Mouse (Mus musculus) frontal cortex, postnatal 10 days (tissue): ENCODE results near the gene Gm42517.
A peak's percentile ranks its signal among the peaks of the same experiment; 100 is the strongest.

Source experiments
- DNase-seq, 2 experiments: peaks; one replicate each; pipeline ENCODE4 v3.0.0; 2022; ENCODE audit warnings: low spot score in 2 of 2, mixed read lengths in 1 of 2

Gm42517 gene

GRCm38 (mm10) chr5:108367871-108368332 lies at the start of gene Gm42517:
TSS of gene Gm42517 (minus strand) at chr5:108367922.
- peak; percentile 35 to 46 for DNase-seq

GRCm38 (mm10) chr5:108414711-108415110 lies 47.0 kb upstream of the Gm42517 start:
- DNase-seq, result no peak

- no peak for DNase-seq
Observed at GRCm38 (mm10) chr5:108406977-108407376, 39.3 kb upstream of the Gm42517 start.

GRCm38 (mm10) chr5:108405460-108405859 lies 37.7 kb upstream of the Gm42517 start:
- no peak for DNase-seq

- no peak for DNase-seq
Observed at GRCm38 (mm10) chr5:108403453-108403852, 35.7 kb upstream of the Gm42517 start.

- no peak for DNase-seq
Observed at GRCm38 (mm10) chr5:108389744-108390143, 22.0 kb upstream of the Gm42517 start.

- no peak for DNase-seq
Observed at GRCm38 (mm10) chr5:108388201-108388600, 20.5 kb upstream of the Gm42517 start, which contains the start of gene Pde6b. TSS of gene Pde6b (plus strand) at chr5:108388391.

GRCm38 (mm10) chr5:108386449-108386848 lies 18.7 kb upstream of the Gm42517 start:
- DNase-seq, result no peak

- DNase-seq, result no peak
Observed at GRCm38 (mm10) chr5:108385632-108386031, 17.9 kb upstream of the Gm42517 start.

GRCm38 (mm10) chr5:108378346-108378745 lies 10.6 kb upstream of the Gm42517 start:
- DNase-seq, result no peak

GRCm38 (mm10) chr5:108376059-108376458 lies 8.3 kb upstream of the Gm42517 start:
- DNase-seq, result no peak

- DNase-seq, result no peak
Observed at GRCm38 (mm10) chr5:108374079-108374478, 6.4 kb upstream of the Gm42517 start.

GRCm38 (mm10) chr5:108369964-108370363 lies 2.2 kb upstream of the Gm42517 start:
- DNase-seq, result no peak

- peak; percentile 81 to 88 for DNase-seq
Observed at GRCm38 (mm10) chr5:108368851-108369621, 1.3 kb upstream of the Gm42517 start.

GRCm38 (mm10) chr5:108368446-108368845 lies 724 bp upstream of the Gm42517 start:
- DNase-seq, result no peak

- peak in 1 of 2 experiments; percentile 52 for DNase-seq
Observed at GRCm38 (mm10) chr5:108366984-108367841, 509 bp downstream of the Gm42517 start.

GRCm38 (mm10) chr5:108366328-108366983 lies 1.3 kb downstream of the Gm42517 start:
- DNase-seq, result peak in 1 of 2 experiments; percentile 24

- DNase-seq, result no peak
Observed at GRCm38 (mm10) chr5:108362330-108362729, 5.4 kb downstream of the Gm42517 start.

- no peak for DNase-seq
Observed at GRCm38 (mm10) chr5:108360211-108360610, 7.5 kb downstream of the Gm42517 start.

GRCm38 (mm10) chr5:108359491-108359890 lies 8.2 kb downstream of the Gm42517 start:
- DNase-seq, result no peak

- DNase-seq, result no peak
Observed at GRCm38 (mm10) chr5:108357862-108358261, 9.9 kb downstream of the Gm42517 start.

- no peak for DNase-seq
Observed at GRCm38 (mm10) chr5:108354056-108354455, 13.7 kb downstream of the Gm42517 start.
